Mouse (Mus musculus): ENCODE measurements around the gene Tmem176a.

The Tmem176a gene

GRCm38 (mm10) chr6:48894938-48895818 lies 54.5 kb downstream of the Tmem176a start:
- no peak for DNase-seq

GRCm38 (mm10) chr6:48895941-48896340 lies 55.2 kb downstream of the Tmem176a start:
- no peak for DNase-seq

Data from cerebellum, adult 18-20 months (tissue).